9 mouse cellular contexts compared by ENCODE assay signal in genomic region chr6:124755306-124755705, GRCm38 (mm10). TPM values are rescaled to one million over a fixed set of nuclear protein-coding genes. Genes with fewer than 3 reads are reported as not detected.
A peak's percentile ranks its signal among the peaks of the same experiment; 100 is the strongest.
DNase-seq lines count a peak whose midpoint lies in the region; ATAC-seq and TF ChIP-seq lines count a peak whose summit lies in the region.
"Had no signal": no experiment of that assay in that cellular context is flagged by ENCODE, and none has a peak within 500 bp of the region (broad histone marks: within the 10 kb centered on the region; RNA-seq: fewer than 3 reads in every experiment).

No protein-coding gene starts in this region.

- no peak for TF ChIP-seq CTCF in gastrocnemius, adult 2 months (IDR thresholded peaks at IDR 0.05)
- no peak for TF ChIP-seq CTCF in C2C12 (IDR thresholded peaks at IDR 0.05; ENCODE audit: control insufficient read depth, insufficient read depth, insufficient read length)
- TF ChIP-seq CTCF in liver, embryonic 14.5 days (IDR thresholded peaks at IDR 0.05; ENCODE audit: low read depth) = no peak

- no peak for TF ChIP-seq EP300 in liver, embryonic 14.5 days (IDR thresholded peaks at IDR 0.05; ENCODE audit: low read depth)

- WGBS in forebrain, embryonic 15.5 days = 0% methylated on average over 3 of the region's 3 CpGs
- WGBS in liver, embryonic 14.5 days (ENCODE audit: insufficient replicate concordance) = 17% methylated on average over 3 of the region's 3 CpGs

- peaks cover 39% of the 10 kb centered on the region for H3K36me3 ChIP-seq in C2C12 (ENCODE audit: control insufficient read depth, insufficient read depth)
- H3K36me3 ChIP-seq in forebrain, embryonic 15.5 days = no peaks in the 10 kb centered on the region
- no peaks in the 10 kb centered on the region for H3K36me3 ChIP-seq in liver, embryonic 14.5 days (replicated peaks; ENCODE audit: control insufficient read depth, insufficient read depth, low read depth)

- no peak for DNase-seq in gastrocnemius, adult 2 months
- DNase-seq in gastrocnemius, adult 18-20 months (ENCODE audit: low spot score) = no peak
- DNase-seq in liver, embryonic 14.5 days (ENCODE audit: low read depth in 3 of 3, low spot score in 3 of 3) = no peak
- DNase-seq in right cerebral cortex, adult 18-20 months = no peak
- no peak for DNase-seq in layer of hippocampus, postnatal 36 days
- DNase-seq in thymus, postnatal 14 days = no peak

- peak overlapping the region; percentile 88 for H3K9ac ChIP-seq in forebrain, embryonic 15.5 days (replicated peaks)
- H3K9ac ChIP-seq in liver, embryonic 14.5 days (replicated peaks) = no peak overlapping the region

- no peaks in the 10 kb centered on the region for H3K9me3 ChIP-seq in forebrain, embryonic 15.5 days
- H3K9me3 ChIP-seq in liver, embryonic 14.5 days (ENCODE audit: control insufficient read depth, low read length) = no peaks in the 10 kb centered on the region

- peaks cover 67% of the 10 kb centered on the region for H3K79me2 ChIP-seq in C2C12 (ENCODE audit: control insufficient read depth, insufficient read depth)

- peaks cover 47% of the 10 kb centered on the region for H3K4me1 ChIP-seq in forebrain, embryonic 15.5 days
- H3K4me1 ChIP-seq in liver, embryonic 14.5 days (replicated peaks; ENCODE audit: control insufficient read depth in 2 of 2, insufficient read depth in 2 of 2, low read length in 1 of 2) = peaks cover 0 to 3% of the 10 kb centered on the region in 2 experiments; a peak in 2 of 4 replicates

- H3ac ChIP-seq in C2C12 (ENCODE audit: control insufficient read depth, insufficient read length, low read depth) = peak overlapping the region; percentile 95

- peak overlapping the region; percentile 68 for H3K4me2 ChIP-seq in forebrain, embryonic 15.5 days (replicated peaks)
- peak overlapping the region; percentile 78 for H3K4me2 ChIP-seq in liver, embryonic 14.5 days (ENCODE audit: low read depth)

- no peaks in the 10 kb centered on the region for H3K27me3 ChIP-seq in C2C12 (ENCODE audit: control insufficient read depth, insufficient read depth, insufficient read length)
- no peaks in the 10 kb centered on the region for H3K27me3 ChIP-seq in forebrain, embryonic 15.5 days
- peaks cover 37% of the 10 kb centered on the region for H3K27me3 ChIP-seq in liver, embryonic 14.5 days (ENCODE audit: control insufficient read depth, insufficient read depth, low read length)

- intact Hi-C loops in gastrocnemius, adult 2 months (cut with DNase I) = loop anchor here (5.0 kb wide), 2 partner anchors 52 to 162 kb away; partner anchors contain the start of gene Spsb2

- ATAC-seq in forebrain, embryonic 15.5 days (replicated peaks) = no peak
- no peak for ATAC-seq in liver, embryonic 14.5 days (ENCODE audit: insufficient read depth)

- peak overlapping the region; percentile 89 for H3K27ac ChIP-seq in gastrocnemius, adult 2 months
- peak overlapping the region; percentile 96 for H3K27ac ChIP-seq in forebrain, embryonic 15.5 days (replicated peaks)
- no peak overlapping the region for H3K27ac ChIP-seq in liver, embryonic 14.5 days

- H3K4me3 ChIP-seq in gastrocnemius, adult 2 months = peak overlapping the region; percentile 88
- peak overlapping the region; percentile 63 for H3K4me3 ChIP-seq in C2C12 (ENCODE audit: insufficient read depth, poor library complexity, severe bottlenecking)
- H3K4me3 ChIP-seq in forebrain, embryonic 15.5 days = peak overlapping the region; percentile 65
- peak overlapping the region; percentile 46 to 53 for H3K4me3 ChIP-seq in liver, embryonic 14.5 days (ENCODE audit: insufficient read depth in 1 of 2, low read depth in 2 of 2, low read length in 2 of 2)

- peaks cover 56% of the 10 kb centered on the region for H3K79me3 ChIP-seq in C2C12 (ENCODE audit: low read depth)

TF ChIP-seq in C2C12, 6 proteins besides CTCF, POLR2A, EP300 and RAD21:
- TF ChIP-seq FOSL1 (IDR thresholded peaks at IDR 0.05; ENCODE audit: insufficient read depth, low read length, poor library complexity, severe bottlenecking) (no peak), CEBPB (IDR thresholded peaks at IDR 0.05; ENCODE audit: low read depth) (peak; percentile 71)

RNA-seq across cellular contexts. Expression of gene Gm45234, which starts 0.5 kb away (rescaled TPM):
- not detected for total RNA-seq in gastrocnemius, adult 2 months (2021)
- not detected for total RNA-seq in gastrocnemius, adult 18-20 months (2021)
- polyA plus RNA-seq in C2C12 (2012; fragmentation: generic; extraction: Trizol) = not detected
- polyA plus RNA-seq in forebrain, embryonic 15.5 days (2015; fragmentation: Nextera tagmentation; extraction: Ambion mirVana) = not detected in 2 replicates
- polyA plus RNA-seq in liver, embryonic 14.5 days (2012; rRNA removed) = 0.37 TPM in 1 of 2 replicates, not detected in the other
- polyA plus RNA-seq in liver, embryonic 14.5 days (2014; fragmentation: Nextera tagmentation; extraction: Ambion mirVana) = not detected in 2 replicates
- not detected for total RNA-seq in layer of hippocampus, postnatal 36 days (2021)
- total RNA-seq: neutrophil, adult 5-6 weeks had no signal

RNA-seq across cellular contexts. Expression of gene Atn1, which starts 1.0 kb away (rescaled TPM):
- 10 to 100 TPM; 46.4 to 47.9 TPM for total RNA-seq in gastrocnemius, adult 2 months (2021)
- total RNA-seq in gastrocnemius, adult 18-20 months (2021) = 10 to 100 TPM; 44.0 to 56.4 TPM
- polyA plus RNA-seq in C2C12 (2012; fragmentation: generic; extraction: Trizol) = 47.0 TPM
- 22.3 and 24.5 TPM in 2 replicates for polyA plus RNA-seq in forebrain, embryonic 15.5 days (2015; fragmentation: Nextera tagmentation; extraction: Ambion mirVana)
- 2.5 and 2.8 TPM in 2 replicates for polyA plus RNA-seq in liver, embryonic 14.5 days (2012; rRNA removed)
- polyA plus RNA-seq in liver, embryonic 14.5 days (2014; fragmentation: Nextera tagmentation; extraction: Ambion mirVana) = 0.58 and 1.5 TPM in 2 replicates
- total RNA-seq in layer of hippocampus, postnatal 36 days (2021) = 100 to 1,000 TPM; 139 to 170 TPM

RNA-seq across cellular contexts. Expression of gene Grcc10, which starts 14.1 kb away (rescaled TPM):
- total RNA-seq in gastrocnemius, adult 2 months (2021) = 100 to 1,000 TPM; 145 to 182 TPM
- 100 to 1,000 TPM; 162 TPM for total RNA-seq in gastrocnemius, adult 18-20 months (2021)
- 294 TPM for polyA plus RNA-seq in C2C12 (2012; fragmentation: generic; extraction: Trizol)
- 652 and 676 TPM in 2 replicates for polyA plus RNA-seq in forebrain, embryonic 15.5 days (2015; fragmentation: Nextera tagmentation; extraction: Ambion mirVana)
- polyA plus RNA-seq in liver, embryonic 14.5 days (2012; rRNA removed) = 27.9 and 50.2 TPM in 2 replicates
- 74.0 and 80.0 TPM in 2 replicates for polyA plus RNA-seq in liver, embryonic 14.5 days (2014; fragmentation: Nextera tagmentation; extraction: Ambion mirVana)
- 100 to 1,000 TPM; 337 to 366 TPM for total RNA-seq in layer of hippocampus, postnatal 36 days (2021)

RNA-seq across cellular contexts. Expression of gene Eno2, which starts 14.2 kb away (rescaled TPM):
- total RNA-seq in gastrocnemius, adult 2 months (2021) = 1 to 10 TPM; 1.2 to 2.0 TPM
- 1 to 10 TPM in 1 of 2 experiments, under 1 TPM in 1; 0.87 to 1.2 TPM for total RNA-seq in gastrocnemius, adult 18-20 months (2021)
- polyA plus RNA-seq in C2C12 (2012; fragmentation: generic; extraction: Trizol) = 5.5 TPM
- 40.1 and 44.2 TPM in 2 replicates for polyA plus RNA-seq in forebrain, embryonic 15.5 days (2015; fragmentation: Nextera tagmentation; extraction: Ambion mirVana)
- 0.47 and 0.50 TPM in 2 replicates for polyA plus RNA-seq in liver, embryonic 14.5 days (2012; rRNA removed)
- 0.09 TPM in 1 of 2 replicates, not detected in the other for polyA plus RNA-seq in liver, embryonic 14.5 days (2014; fragmentation: Nextera tagmentation; extraction: Ambion mirVana)
- 1,000 to 10,000 TPM in 1 of 2 experiments, 100 to 1,000 TPM in 1; 956 to 1,045 TPM for total RNA-seq in layer of hippocampus, postnatal 36 days (2021)
- total RNA-seq: neutrophil, adult 5-6 weeks had no signal

RNA-seq across cellular contexts. Expression of gene Ptpn6, which starts 16.8 kb away (rescaled TPM):
- under 1 TPM; 0.61 to 0.87 TPM for total RNA-seq in gastrocnemius, adult 2 months (2021)
- total RNA-seq in gastrocnemius, adult 18-20 months (2021) = 1 to 10 TPM in 1 of 2 experiments, under 1 TPM in 1; 0.90 to 1.1 TPM
- polyA plus RNA-seq in C2C12 (2012; fragmentation: generic; extraction: Trizol) = 8.2 TPM
- polyA plus RNA-seq in forebrain, embryonic 15.5 days (2015; fragmentation: Nextera tagmentation; extraction: Ambion mirVana) = 3.2 and 4.4 TPM in 2 replicates
- 14.3 and 17.9 TPM in 2 replicates for polyA plus RNA-seq in liver, embryonic 14.5 days (2012; rRNA removed)
- polyA plus RNA-seq in liver, embryonic 14.5 days (2014; fragmentation: Nextera tagmentation; extraction: Ambion mirVana) = 26.6 and 28.4 TPM in 2 replicates
- 1 to 10 TPM; 2.9 to 3.0 TPM for total RNA-seq in layer of hippocampus, postnatal 36 days (2021)
